Mouse (Mus musculus) ES-E14 (cell line): ENCODE data around the gene St7.

Experiments
- MAFK ChIP-seq: IDR thresholded peaks from 2 replicates; pipeline ENCODE4 v1.6.1; 2014; ENCODE audit warnings: mild to moderate bottlenecking, low read depth, low read length, inconsistent platforms; ENCODE audit not compliant: insufficient read depth
- ZNF384 ChIP-seq: IDR thresholded peaks from 2 replicates; pipeline ENCODE4 v1.6.1; 2012; ENCODE audit warnings: low read depth, low read length, inconsistent platforms

DNA sequence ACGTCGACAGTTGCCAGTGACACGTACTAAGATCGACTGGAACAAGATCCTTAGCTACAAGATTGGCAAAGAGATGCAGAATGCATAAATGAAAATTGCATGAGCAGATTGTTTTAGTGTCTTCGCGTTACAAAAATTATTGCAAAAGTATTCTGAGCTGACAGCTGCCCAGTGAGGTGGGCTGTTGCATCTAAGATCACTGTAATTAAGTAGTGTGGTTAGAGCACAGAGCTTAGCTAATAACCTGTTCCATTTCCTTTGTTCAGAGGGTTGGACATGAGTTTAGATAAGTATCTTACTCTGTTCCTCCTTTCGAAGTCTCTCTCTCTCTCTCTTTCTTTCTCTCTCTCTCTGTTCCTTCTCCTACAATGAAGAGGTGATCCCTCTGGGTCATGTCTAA lies 27.4 kb upstream of the St7 start:
- TF ChIP-seq MAFK (no peak), ZNF384 (no peak)
